ENCODE assay signal across 9 mouse cellular contexts in the genomic region with DNA sequence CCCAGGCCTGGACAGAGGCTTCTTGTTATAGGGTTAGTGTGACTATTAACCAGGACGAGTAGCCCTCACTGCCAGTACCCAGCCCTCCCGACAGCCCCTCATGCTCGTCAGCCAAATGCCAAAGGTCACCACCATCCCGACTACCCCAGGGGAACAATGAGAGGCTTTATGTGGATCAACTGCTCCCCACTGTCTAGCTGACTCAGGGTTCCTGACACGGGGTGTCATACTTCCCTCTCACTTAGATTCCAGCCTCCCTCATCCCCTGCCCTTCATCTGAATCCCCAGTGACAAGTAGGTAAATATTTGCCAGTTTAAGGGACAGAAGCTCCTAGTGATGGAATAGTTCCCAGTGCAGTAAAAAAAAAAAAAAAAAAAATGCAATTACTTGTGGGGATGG. TPM values are rescaled to one million over a fixed set of nuclear protein-coding genes. Genes with fewer than 3 reads are reported as not detected.
DNase-seq lines count a peak whose midpoint lies in the region; ATAC-seq and TF ChIP-seq lines count a peak whose summit lies in the region.
"Had no signal": no experiment of that assay in that cellular context is flagged by ENCODE, and none has a peak within 500 bp of the region (broad histone marks: within the 10 kb centered on the region; RNA-seq: fewer than 3 reads in every experiment).

No protein-coding gene starts in this region.

- peak overlapping the region; percentile 83 for H3K27ac ChIP-seq in heart, embryonic 10.5 days
- no peak overlapping the region for H3K27ac ChIP-seq in lung, postnatal 0 days (ENCODE audit: low read length)
- H3K27ac ChIP-seq in intestine, embryonic 14.5 days (ENCODE audit: low read depth) = peak overlapping the region; percentile 89

- no peak overlapping the region for H3K4me2 ChIP-seq in lung, postnatal 0 days (replicated peaks; ENCODE audit: low read depth, low read length)
- peak overlapping the region; percentile 38 for H3K4me2 ChIP-seq in intestine, embryonic 14.5 days (ENCODE audit: low read length)
- peak overlapping the region; percentile 2 for H3K4me2 ChIP-seq in myocyte (ENCODE audit: low read depth)

- peaks cover 7% of the 10 kb centered on the region; the same call in 1 of the 2 replicates for H3K36me3 ChIP-seq in heart, embryonic 10.5 days
- H3K36me3 ChIP-seq in lung, postnatal 0 days (ENCODE audit: insufficient read depth, low read length) = no peaks in the 10 kb centered on the region
- H3K36me3 ChIP-seq in intestine, embryonic 14.5 days (ENCODE audit: control insufficient read depth, insufficient read depth, low read length) = peaks cover 35% of the 10 kb centered on the region
- H3K36me3 ChIP-seq in myocyte (ENCODE audit: control insufficient read depth, insufficient read depth) = no peaks in the 10 kb centered on the region

- no peak overlapping the region for H3ac ChIP-seq in myocyte (ENCODE audit: control insufficient read depth, insufficient read length)

- no peak for TF ChIP-seq EP300 in lung, postnatal 0 days (IDR thresholded peaks at IDR 0.05)

- no peak for TF ChIP-seq CTCF in lung, postnatal 0 days (IDR thresholded peaks at IDR 0.05)

- H3K9me3 ChIP-seq in heart, embryonic 10.5 days = no peaks in the 10 kb centered on the region
- no peaks in the 10 kb centered on the region for H3K9me3 ChIP-seq in lung, postnatal 0 days (ENCODE audit: low read length)
- no peaks in the 10 kb centered on the region for H3K9me3 ChIP-seq in intestine, embryonic 14.5 days (ENCODE audit: control insufficient read depth, low read length)

- DNase-seq in heart, embryonic 10.5 days (ENCODE audit: low spot score) = no peak
- no peak for DNase-seq in heart, postnatal 14 days
- DNase-seq in lung, postnatal 0 days (ENCODE audit: low spot score) = no peak
- no peak for DNase-seq in lung, postnatal 25 days (ENCODE audit: low spot score)
- no peak for DNase-seq in intestine, embryonic 14.5 days (ENCODE audit: low spot score)
- no peak for DNase-seq in B cell, adult 2 months
- DNase-seq in cerebellum, postnatal 4 days (ENCODE audit: low spot score in 2 of 2) = no peak
- DNase-seq: left cerebral cortex, postnatal 4 days had no signal

- H3K79me2 ChIP-seq in myocyte (ENCODE audit: control insufficient read depth, insufficient read depth) = no peaks in the 10 kb centered on the region

- WGBS in heart, embryonic 10.5 days = 31% methylated on average over 5 of the region's 5 CpGs
- WGBS in lung, postnatal 0 days = 23% methylated on average over 5 of the region's 5 CpGs
- WGBS in intestine, embryonic 14.5 days = 8% methylated on average over 5 of the region's 5 CpGs

- H3K4me3 ChIP-seq in heart, embryonic 10.5 days = no peak overlapping the region
- H3K4me3 ChIP-seq in lung, postnatal 0 days (ENCODE audit: low read depth, low read length) = no peak overlapping the region
- H3K4me3 ChIP-seq in intestine, embryonic 14.5 days (ENCODE audit: low read depth, low read length) = no peak overlapping the region
- H3K4me3 ChIP-seq in myocyte = no peak overlapping the region

- no peaks in the 10 kb centered on the region for H3K27me3 ChIP-seq in heart, embryonic 10.5 days (ENCODE audit: insufficient read depth, poor library complexity, severe bottlenecking)
- H3K27me3 ChIP-seq in lung, postnatal 0 days (replicated peaks; ENCODE audit: insufficient read depth, low read length) = no peaks in the 10 kb centered on the region
- H3K27me3 ChIP-seq in intestine, embryonic 14.5 days (replicated peaks; ENCODE audit: control insufficient read depth, insufficient read depth, low read length) = no peaks in the 10 kb centered on the region
- H3K27me3 ChIP-seq in myocyte (ENCODE audit: control insufficient read depth, insufficient read depth, insufficient read length) = no peaks in the 10 kb centered on the region

- peaks cover 86% of the 10 kb centered on the region for H3K4me1 ChIP-seq in heart, embryonic 10.5 days
- H3K4me1 ChIP-seq in lung, postnatal 0 days (ENCODE audit: insufficient read depth, low read depth, low read length) = peaks cover 7% of the 10 kb centered on the region; the same call in 1 of the 2 replicates
- H3K4me1 ChIP-seq in intestine, embryonic 14.5 days (replicated peaks; ENCODE audit: control insufficient read depth, insufficient read depth, low read length) = peaks cover 75% of the 10 kb centered on the region

- no peak for TF ChIP-seq POLR2A in myocyte (IDR thresholded peaks at IDR 0.05; ENCODE audit: insufficient read length, low read depth)

- H3K9ac ChIP-seq in lung, postnatal 0 days (replicated peaks; ENCODE audit: low read depth) = no peak overlapping the region
- H3K9ac ChIP-seq in intestine, embryonic 14.5 days (ENCODE audit: low read length) = no peak overlapping the region

- ATAC-seq in lung, postnatal 0 days = peak; percentile 11; the same call in 1 of the 2 replicates
- ATAC-seq in intestine, embryonic 14.5 days (replicated peaks; ENCODE audit: low FRiP score, low TSS enrichment, low read depth) = peak; percentile 44

- intact Hi-C loops in heart, postnatal 14 days (cut with DNase I) = no loop called here

TF ChIP-seq in myocyte, 11 proteins besides CTCF, POLR2A, EP300 and RAD21:
- no peak for TF ChIP-seq MYOD1 (IDR thresholded peaks at IDR 0.05; ENCODE audit: control insufficient read depth in 1 of 3, insufficient read length in 2 of 3, low read depth in 2 of 3)
- no peak for TF ChIP-seq REST (IDR thresholded peaks at IDR 0.05; ENCODE audit: insufficient read depth, insufficient read length)
- no peak for TF ChIP-seq POLR2AphosphoS2 (IDR thresholded peaks at IDR 0.05; ENCODE audit: insufficient read length, low read depth)
- no peak for TF ChIP-seq CEBPB (IDR thresholded peaks at IDR 0.05; ENCODE audit: insufficient read depth, poor library complexity, severe bottlenecking)
- TF ChIP-seq SRF (IDR thresholded peaks at IDR 0.05; ENCODE audit: control insufficient read depth, insufficient read length, low read depth) = no peak
- TF ChIP-seq USF1 (IDR thresholded peaks at IDR 0.05; ENCODE audit: low read depth) = no peak
- no peak for TF ChIP-seq TCF3 (IDR thresholded peaks at IDR 0.05; ENCODE audit: insufficient read length, low read depth)

RNA-seq across cellular contexts. Expression of a gene that starts 7.4 kb away (rescaled TPM):
- 31.1 and 39.8 TPM in 2 replicates for polyA plus RNA-seq in heart, embryonic 10.5 days (2016; fragmentation: Nextera tagmentation; extraction: Ambion mirVana)
- 10 to 100 TPM; 13.0 to 14.9 TPM for total RNA-seq in heart, postnatal 14 days (2021)
- 14.8 and 19.6 TPM in 2 replicates for polyA plus RNA-seq in lung, postnatal 0 days (2015; fragmentation: Nextera tagmentation; extraction: Ambion mirVana)
- polyA plus RNA-seq in intestine, embryonic 14.5 days (2014; fragmentation: Nextera tagmentation; extraction: Ambion mirVana) = 108 and 118 TPM in 2 replicates
- 27.1 TPM for polyA plus RNA-seq in myocyte (2012; fragmentation: generic; extraction: Trizol)

RNA-seq across cellular contexts. Expression of a gene that starts 22.1 kb away (rescaled TPM):
- 0.10 TPM in 1 of 2 replicates, not detected in the other for polyA plus RNA-seq in heart, embryonic 10.5 days (2016; fragmentation: Nextera tagmentation; extraction: Ambion mirVana)
- not detected for total RNA-seq in heart, postnatal 14 days (2021)
- polyA plus RNA-seq in lung, postnatal 0 days (2015; fragmentation: Nextera tagmentation; extraction: Ambion mirVana) = 0.07 and 0.13 TPM in 2 replicates
- polyA plus RNA-seq in intestine, embryonic 14.5 days (2014; fragmentation: Nextera tagmentation; extraction: Ambion mirVana) = 0.89 and 1.3 TPM in 2 replicates
- polyA plus RNA-seq in myocyte (2012; fragmentation: generic; extraction: Trizol) = not detected
- total RNA-seq: left cerebral cortex, postnatal 4 days had no signal
